Mouse (Mus musculus) bone marrow, adult 2 months (tissue): ENCODE measurements around the gene Nufip2. TPM values are rescaled to one million over a fixed set of nuclear protein-coding genes. Genes with fewer than 3 reads are reported as not detected.
"Not testable (repeated sequence)": the region's sequence is repeated elsewhere in the genome, so short reads cannot be mapped to it uniquely, and the experiment has no call there.

Source experiments
- H3K27ac ChIP-seq: fragments of 200-500 bp; 2 replicates; pipeline ENCODE4 v1.5.1; 2012; ENCODE audit warnings: low read depth, mild to moderate bottlenecking, control low read depth, inconsistent platforms, low read length; ENCODE audit not compliant: control insufficient read depth, poor library complexity, insufficient read depth
- H3K4me1 ChIP-seq: fragments of 200-500 bp; 2 replicates; pipeline ENCODE4 v1.6.1; 2011; ENCODE audit warnings: low read length; ENCODE audit not compliant: control insufficient read depth, insufficient read depth
- H3K4me3 ChIP-seq: fragments of 200-500 bp; replicated peaks from 2 replicates; pipeline ENCODE3; 2011; ENCODE audit warnings: mild to moderate bottlenecking, low read depth, low read length, control low read depth; ENCODE audit not compliant: control insufficient read depth
- CTCF ChIP-seq: fragments of 200-500 bp; IDR thresholded peaks from 2 replicates; pipeline ENCODE4 v1.5.1; 2011; ENCODE audit warnings: low read length, control low read depth; ENCODE audit not compliant: control insufficient read depth, insufficient read depth
- POLR2A ChIP-seq: fragments of 200-500 bp; IDR thresholded peaks from 2 replicates; pipeline ENCODE4 v1.6.1; 2011; ENCODE audit warnings: low read depth, mild to moderate bottlenecking, control low read depth, low read length, borderline replicate concordance; ENCODE audit not compliant: control insufficient read depth
- WGBS: fragments of 180-500 bp; shearing (Covaris S2); methylation state at CpG from one replicate; pipeline ENCODE4 v1.1.7; 2018; 5-methylcytosine and 5-hydroxymethylcytosine counted together
- polyA plus RNA-seq: library from polyadenylated mRNA; stranded (reverse); fragments of >200 nt; gene quantifications from 2 replicates; pipeline ENCODE4 v1.2.4, GENCODE M21; 2011; ENCODE audit warnings: low replicate concordance; ENCODE audit not compliant: missing spikeins, insufficient read depth, insufficient read length

Nufip2 gene
- polyA plus RNA-seq = 9.6 and 22.5 TPM in 2 replicates

GRCm38 (mm10) chr11:77685383-77686265, at the start of gene Nufip2:
TSS of gene Nufip2 (plus strand) at chr11:77686155.
- TF ChIP-seq CTCF (peak; percentile 24; the same call in 1 of the 2 replicates), POLR2A (peak; percentile 100)

GRCm38 (mm10) chr11:77641390-77641789, 44.6 kb upstream of the Nufip2 start:
- 79% methylated on average over 9 of the region's 9 CpGs for WGBS
- TF ChIP-seq POLR2A (no peak), CTCF (no peak)
- H3K4me3 ChIP-seq = no peak overlapping the region
- no peak overlapping the region for H3K27ac ChIP-seq
- H3K4me1 ChIP-seq = no peaks in the 10 kb centered on the region

More at GRCm38 (mm10) chr11:77685383-77686265, at the start of gene Nufip2:
- Histone ChIP-seq H3K27ac (peak within 1 kb of the TSS; percentile 93), H3K4me1 (no peaks in the 10 kb centered on the region), H3K4me3 (peak within 1 kb of the TSS; percentile 92)
- 0% methylated on average over 38 of the region's 38 CpGs for whole genome bisulfite sequencing

GRCm38 (mm10) chr11:77645481-77645880, 40.5 kb upstream of the Nufip2 start:
- no peaks in the 10 kb centered on the region for H3K4me1 ChIP-seq
- H3K27ac ChIP-seq = no peak overlapping the region
- TF ChIP-seq CTCF = no peak
- no peak for TF ChIP-seq POLR2A
- H3K4me3 ChIP-seq = no peak overlapping the region
- 71% methylated on average over 4 of the region's 4 CpGs for WGBS

GRCm38 (mm10) chr11:77648878-77649277, 37.1 kb upstream of the Nufip2 start:
- Histone ChIP-seq H3K4me3 (no peak overlapping the region), H3K4me1 (no peaks in the 10 kb centered on the region), H3K27ac (no peak overlapping the region)
- TF ChIP-seq CTCF (no peak), POLR2A (no peak)
- WGBS = 77% methylated on average over 7 of the region's 7 CpGs

GRCm38 (mm10) chr11:77652484-77652883, 33.5 kb upstream of the Nufip2 start:
- Histone ChIP-seq H3K27ac (no peak overlapping the region), H3K4me3 (no peak overlapping the region), H3K4me1 (no peaks in the 10 kb centered on the region)
- no peak for TF ChIP-seq CTCF
- 56% methylated on average over 6 of the region's 6 CpGs for WGBS

GRCm38 (mm10) chr11:77653406-77654190, 32.4 kb upstream of the Nufip2 start:
- H3K4me1 ChIP-seq, H3K27ac ChIP-seq, H3K4me3 ChIP-seq: not testable (repeated sequence)
- WGBS = 84% methylated on average over 4 of the region's 4 CpGs

- Histone ChIP-seq H3K4me1 (no peaks in the 10 kb centered on the region), H3K27ac (no peak overlapping the region), H3K4me3 (no peak overlapping the region)
- TF ChIP-seq CTCF (no peak), POLR2A (no peak)
- 65% methylated on average over 4 of the region's 4 CpGs for WGBS
Observed at GRCm38 (mm10) chr11:77659986-77660385, 26.0 kb upstream of the Nufip2 start.

- TF ChIP-seq CTCF (no peak), POLR2A (no peak)
- Histone ChIP-seq H3K4me3 (no peak overlapping the region), H3K4me1 (no peaks in the 10 kb centered on the region), H3K27ac (no peak overlapping the region)
- 80% methylated on average over 6 of the region's 6 CpGs for whole genome bisulfite sequencing
Observed at GRCm38 (mm10) chr11:77663639-77664038, 22.3 kb upstream of the Nufip2 start.

GRCm38 (mm10) chr11:77664046-77664445, 21.9 kb upstream of the Nufip2 start:
- Histone ChIP-seq H3K4me1 (no peaks in the 10 kb centered on the region), H3K27ac (no peak overlapping the region), H3K4me3 (no peak overlapping the region)
- WGBS = 59% methylated on average over 8 of the region's 8 CpGs
- TF ChIP-seq POLR2A (no peak), CTCF (no peak)

- not testable (repeated sequence) for H3K4me1 ChIP-seq, H3K4me3 ChIP-seq, H3K27ac ChIP-seq
- WGBS = 74% methylated on average over 5 of the region's 5 CpGs
Observed at GRCm38 (mm10) chr11:77665384-77665783, 20.6 kb upstream of the Nufip2 start.

- not testable (repeated sequence) for H3K4me1 ChIP-seq, H3K4me3 ChIP-seq, H3K27ac ChIP-seq
- 62% methylated on average over 8 of the region's 8 CpGs for WGBS
Observed at GRCm38 (mm10) chr11:77666766-77667165, 19.2 kb upstream of the Nufip2 start.
